Mouse (Mus musculus) cortical plate, adult 2 months (tissue): Measurements from ENCODE around the gene Hydin.

ENCODE experiments used
- CTCF ChIP-seq: fragments of 200-500 bp; IDR thresholded peaks from 2 replicates; pipeline ENCODE4 v1.5.1; 2011; ENCODE audit warnings: mild to moderate bottlenecking, control low read depth, low read length; ENCODE audit not compliant: insufficient read depth; ENCODE audit errors: extremely low read depth
- POLR2A ChIP-seq: fragments of 200-500 bp; IDR thresholded peaks from 2 replicates; pipeline ENCODE4 v1.6.1; 2011; ENCODE audit warnings: mild to moderate bottlenecking, low read length, control low read depth; ENCODE audit not compliant: insufficient read depth; ENCODE audit errors: extremely low read depth

DNA sequence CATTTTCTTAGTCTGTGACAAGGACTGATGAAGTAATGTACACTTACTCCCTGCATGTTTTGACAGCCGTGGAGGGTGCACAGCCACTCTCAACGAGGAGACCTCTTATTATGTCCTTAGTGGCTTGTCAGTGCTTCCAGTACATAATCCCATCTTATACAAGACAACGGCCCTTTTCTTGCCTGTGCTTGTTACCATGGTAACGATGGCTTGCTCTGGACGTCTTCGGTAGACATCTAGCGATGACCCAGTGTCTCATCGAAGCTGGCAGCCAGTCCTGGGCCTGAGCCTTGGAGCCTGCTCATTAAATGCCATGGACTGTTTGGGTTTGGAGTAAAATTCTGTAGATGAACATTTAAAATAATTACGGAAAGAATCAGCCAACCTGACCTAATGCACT is 198.8 kb downstream of the Hydin start:
- TF ChIP-seq CTCF (no peak), POLR2A (no peak)
